Mouse (Mus musculus) neural tube, embryonic 15.5 days (tissue): ENCODE results near the gene Gm21943. TPM values are rescaled to one million over a fixed set of nuclear protein-coding genes. Genes with fewer than 3 reads are reported as not detected.
"Not testable (repeated sequence)": the region's sequence is repeated elsewhere in the genome, so short reads cannot be mapped to it uniquely, and the experiment has no call there.

ENCODE experiments used
- ATAC-seq: fragments of 200-750 bp; cut with Nextera tagmentation; 2 replicates; pipeline ENCODE4 v1.8.0; 2017; ENCODE audit warnings: mild to moderate bottlenecking, moderate TSS enrichment, moderate library complexity; ENCODE audit not compliant: low FRiP score
- H3K27ac ChIP-seq: fragments of 300-500 bp; sonication (generic); replicated peaks from 2 replicates; pipeline ENCODE4 v1.5.1; 2015; ENCODE audit warnings: mild to moderate bottlenecking, inconsistent platforms
- H3K27me3 ChIP-seq: fragments of 300-500 bp; sonication (generic); replicated peaks from 2 replicates; pipeline ENCODE4 v1.6.1; 2015; ENCODE audit warnings: inconsistent platforms
- H3K36me3 ChIP-seq: fragments of 300-500 bp; sonication (generic); 2 replicates; pipeline ENCODE4 v1.6.1; 2015; ENCODE audit warnings: inconsistent platforms
- H3K4me1 ChIP-seq: fragments of 300-500 bp; sonication (generic); 2 replicates; pipeline ENCODE4 v1.6.1; 2015; ENCODE audit warnings: inconsistent platforms
- H3K4me2 ChIP-seq: fragments of 300-500 bp; sonication (generic); 2 replicates; pipeline ENCODE4 v1.6.1; 2015; ENCODE audit warnings: inconsistent platforms, mild to moderate bottlenecking, moderate library complexity
- H3K4me3 ChIP-seq: fragments of 300-500 bp; sonication (generic); replicated peaks from 2 replicates; pipeline ENCODE4 v1.5.1; 2015; ENCODE audit warnings: mild to moderate bottlenecking, inconsistent platforms
- H3K9ac ChIP-seq: fragments of 300-500 bp; sonication (generic); replicated peaks from 2 replicates; pipeline ENCODE4 v1.6.1; 2015; ENCODE audit warnings: mild to moderate bottlenecking, inconsistent platforms
- H3K9me3 ChIP-seq: fragments of 300-500 bp; sonication (generic); replicated peaks from 2 replicates; pipeline ENCODE4 v1.6.1; 2016; ENCODE audit warnings: inconsistent platforms
- WGBS: fragments of 180-500 bp; shearing (Covaris S2); methylation state at CpG from one replicate; pipeline ENCODE4 v1.1.7; 2015; ENCODE audit warnings: mixed read lengths; 5-methylcytosine and 5-hydroxymethylcytosine counted together
- polyA plus RNA-seq: library from polyadenylated mRNA; unstranded; fragments of >200 nt; fragmentation: Nextera tagmentation; extraction: Ambion mirVana; gene quantifications from 2 replicates; pipeline ENCODE4 v1.2.1, GENCODE M21; 2015

Gene Gm21943
- polyA plus RNA-seq: not detected in 2 replicates

DNA sequence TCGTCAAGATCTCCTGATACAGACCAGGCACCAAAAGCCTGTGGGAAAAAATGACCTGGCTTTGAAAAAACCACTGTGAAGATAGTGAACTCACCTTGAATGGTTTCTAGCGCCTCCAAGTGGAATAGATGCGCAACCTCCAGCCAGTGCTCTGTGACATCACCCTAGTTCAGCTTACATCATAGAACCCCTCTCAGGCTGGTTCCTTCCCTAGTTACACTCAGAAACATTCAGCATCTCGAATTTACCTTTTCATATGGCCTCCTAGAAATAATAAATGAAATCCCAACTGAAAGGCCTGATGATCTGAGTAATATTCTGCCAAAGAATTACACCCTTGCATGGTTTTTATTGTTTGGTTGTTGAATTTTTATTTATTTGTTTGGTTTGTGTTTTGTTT, at the start of gene Gm21943:
TSS of gene Gm21943 (minus strand) at position 101 of the 400 bp plus-strand sequence.
- not testable (repeated sequence) for H3K9me3 ChIP-seq

More for the DNA sequence above, at the start of gene Gm21943:
- H3K36me3 ChIP-seq, ATAC-seq, H3K9ac ChIP-seq, H3K27me3 ChIP-seq, H3K4me3 ChIP-seq, H3K4me1 ChIP-seq, H3K27ac ChIP-seq, H3K4me2 ChIP-seq: not testable (repeated sequence)
- no CpG with 5 or more reads among the region's 4 CpGs for WGBS

Other genes with a start within 250 kb of the Gm21943 start
- not detected in 2 replicates for gene Gm28961, start 172.0 kb upstream of the Gm21943 start, polyA plus RNA-seq